Mouse (Mus musculus) lung, postnatal 0 days (tissue): ENCODE results near the gene Lgr4.

Experiments
- CTCF ChIP-seq: IDR thresholded peaks from 2 replicates; pipeline ENCODE4 v1.5.1; 2016; ENCODE audit warnings: antibody characterized with exemption, mild to moderate bottlenecking
- EP300 ChIP-seq: IDR thresholded peaks from 2 replicates; pipeline ENCODE4 v1.6.1; 2016; ENCODE audit warnings: antibody characterized with exemption, mild to moderate bottlenecking, control low read depth

DNA sequence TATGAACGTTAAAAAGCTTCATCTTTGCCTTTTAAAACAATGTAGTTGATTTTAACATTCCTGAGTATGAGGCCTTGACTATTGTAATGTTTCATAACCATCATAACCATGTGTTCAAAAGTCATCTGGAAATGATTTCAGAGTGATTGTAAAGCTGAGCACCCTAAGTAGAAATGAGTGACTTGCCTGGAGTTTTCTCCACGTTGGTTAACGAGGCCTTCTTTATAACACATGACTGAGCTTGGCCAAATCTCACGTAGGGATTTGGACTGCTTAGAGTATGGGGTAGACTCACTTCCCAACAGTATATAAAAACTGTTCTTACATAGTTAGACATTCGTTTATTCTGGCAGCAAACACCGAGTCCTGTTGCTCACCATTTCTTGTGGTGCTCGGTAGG lies 55.5 kb downstream of the Lgr4 start:
- TF ChIP-seq CTCF = no peak
- TF ChIP-seq EP300 = no peak
